Mouse (Mus musculus) adrenal gland, adult 8-10 months (tissue): ENCODE measurements around the gene Sec1. TPM values are rescaled to one million over a fixed set of nuclear protein-coding genes. Genes with fewer than 3 reads are reported as not detected.
"Not testable (repeated sequence)": the region's sequence is repeated elsewhere in the genome, so short reads cannot be mapped to it uniquely, and the experiment has no call there.

Experiments
- DNase-seq: peaks from one replicate; pipeline ENCODE4 v3.0.0; 2022
- total RNA-seq, 4 experiments: library from RNA; stranded (reverse); gene quantifications; 2 replicates each; pipeline ENCODE4 v1.2.4; 2022

Sec1 gene
- total RNA-seq, 4 experiments from 2014 or later, result 0.15 to 0.59 (median 0.30) TPM

- DNase-seq, result no peak
Measured at GRCm38 (mm10) chr7:45677627-45678295, 16.4 kb downstream of the Sec1 start.

- no peak for DNase-seq
Measured at GRCm38 (mm10) chr7:45668921-45669320, 25.3 kb downstream of the Sec1 start.

- DNase-seq, result no peak
Measured at GRCm38 (mm10) chr7:45667761-45668160, 26.4 kb downstream of the Sec1 start.

GRCm38 (mm10) chr7:45666161-45666560 lies 28.0 kb downstream of the Sec1 start, which contains the start of gene Fut2:
Gene Fut2 (minus strand): TSS chr7:45666394.
- no peak for DNase-seq

GRCm38 (mm10) chr7:45665303-45666138 lies 28.7 kb downstream of the Sec1 start:
- no peak for DNase-seq

- DNase-seq, result not testable (repeated sequence)
Measured at GRCm38 (mm10) chr7:45661702-45662101, 32.5 kb downstream of the Sec1 start.

GRCm38 (mm10) chr7:45660746-45661478 lies 33.3 kb downstream of the Sec1 start:
- no peak for DNase-seq

GRCm38 (mm10) chr7:45654424-45655047 lies 39.7 kb downstream of the Sec1 start:
- DNase-seq, result no peak

GRCm38 (mm10) chr7:45650484-45650883 lies 43.7 kb downstream of the Sec1 start:
- not testable (repeated sequence) for DNase-seq

GRCm38 (mm10) chr7:45649351-45649750 lies 44.9 kb downstream of the Sec1 start:
- DNase-seq, result no peak

- DNase-seq, result no peak
Measured at GRCm38 (mm10) chr7:45646671-45647070, 47.5 kb downstream of the Sec1 start.

- no peak for DNase-seq
Measured at GRCm38 (mm10) chr7:45645591-45645971, 48.6 kb downstream of the Sec1 start.

- DNase-seq, result no peak
Measured at GRCm38 (mm10) chr7:45644872-45645590, 49.2 kb downstream of the Sec1 start.

GRCm38 (mm10) chr7:45644183-45644582 lies 50.0 kb downstream of the Sec1 start:
- no peak for DNase-seq

- peak; percentile 88 for DNase-seq
Measured at GRCm38 (mm10) chr7:45643441-45644178, 50.6 kb downstream of the Sec1 start.

GRCm38 (mm10) chr7:45642503-45643255 lies 51.5 kb downstream of the Sec1 start:
- DNase-seq, result no peak

- DNase-seq, result no peak
Measured at GRCm38 (mm10) chr7:45642083-45642482, 52.1 kb downstream of the Sec1 start.

- no peak for DNase-seq
Measured at GRCm38 (mm10) chr7:45641391-45642040, 52.7 kb downstream of the Sec1 start.

GRCm38 (mm10) chr7:45640191-45640957 lies 53.8 kb downstream of the Sec1 start:
- no peak for DNase-seq
